Mouse (Mus musculus) spleen, postnatal 4 days (tissue): ENCODE measurements around the gene Hspa1l.
"Not testable (repeated sequence)": the region's sequence is repeated elsewhere in the genome, so short reads cannot be mapped to it uniquely, and the experiment has no call there.

Experiments
- DNase-seq, 2 experiments: peaks; one replicate each; pipeline ENCODE4 v3.0.0; 2022; ENCODE audit warnings: low spot score in 2 of 2

Hspa1l gene

GRCm38 (mm10) chr17:35003022-35003838 lies 30.7 kb downstream of the Hspa1l start:
- no peak for DNase-seq

DNA sequence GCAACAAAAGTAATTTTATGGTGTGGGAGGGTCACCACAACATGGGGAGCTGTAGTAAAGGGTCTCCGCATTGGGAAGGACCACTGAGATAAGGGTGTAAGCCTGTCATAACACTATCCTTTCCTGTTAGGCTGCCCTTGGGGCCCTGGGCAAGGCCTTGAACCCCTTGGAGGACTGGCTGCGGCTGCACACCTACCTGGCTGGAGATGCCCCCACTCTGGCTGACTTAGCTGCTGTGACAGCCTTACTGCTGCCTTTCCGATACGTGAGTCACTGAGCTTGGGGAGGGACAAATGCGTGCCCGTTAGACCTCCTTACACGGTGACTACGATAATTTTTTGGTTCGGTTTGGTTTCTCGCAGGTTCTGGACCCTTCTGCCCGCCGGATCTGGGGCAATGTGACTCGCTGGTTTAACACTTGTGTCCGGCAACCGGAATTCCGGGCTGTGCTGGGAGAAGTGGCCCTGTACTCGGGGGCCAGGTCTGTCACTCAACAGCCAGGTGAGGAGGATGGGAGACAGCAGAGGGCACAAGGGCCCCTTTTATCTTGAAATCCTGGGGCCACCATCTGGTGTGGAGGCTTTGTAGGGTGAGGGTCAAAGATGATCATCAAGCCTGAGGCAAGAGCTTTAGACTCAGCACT lies 31.7 kb downstream of the Hspa1l start:
- no peak for DNase-seq

DNA sequence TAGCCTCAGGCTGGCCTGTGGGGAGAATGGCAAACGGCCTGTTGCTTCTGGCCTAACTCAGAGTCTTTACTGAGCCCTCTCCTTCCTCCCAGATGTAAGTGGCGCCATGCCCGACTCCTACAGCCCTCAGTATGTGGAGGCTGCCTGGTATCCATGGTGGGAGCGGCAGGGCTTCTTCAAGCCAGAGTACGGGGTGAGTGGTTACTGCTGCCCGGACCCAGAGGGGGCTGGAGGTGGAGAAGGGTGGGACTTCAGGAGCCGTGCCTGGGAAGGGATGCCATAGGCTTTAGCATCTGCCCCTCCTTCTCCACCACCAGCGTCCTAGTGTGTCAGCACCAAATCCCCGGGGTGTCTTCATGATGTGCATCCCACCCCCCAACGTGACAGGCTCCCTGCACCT lies 32.7 kb downstream of the Hspa1l start:
- DNase-seq = peak; percentile 10 to 59

DNA sequence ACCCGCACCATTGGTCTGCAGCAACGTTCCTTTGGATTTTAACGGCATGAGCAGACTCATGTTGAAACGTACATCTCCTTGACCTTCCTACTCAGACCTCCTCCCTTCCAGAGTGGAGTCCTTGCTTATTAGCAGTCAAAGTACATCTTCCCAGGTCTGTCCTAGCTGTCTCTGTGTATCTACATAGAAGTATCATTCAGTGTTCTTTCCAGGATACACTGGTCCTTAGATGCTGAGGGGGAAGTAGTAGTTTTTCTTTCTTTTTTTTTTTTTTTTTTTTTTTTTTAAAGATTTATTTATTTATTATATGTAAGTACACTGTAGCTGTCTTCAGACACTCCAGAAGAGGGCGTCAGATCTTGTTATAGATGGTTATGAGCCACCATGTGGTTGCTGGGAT lies 33.4 kb downstream of the Hspa1l start:
- DNase-seq = not testable (repeated sequence)

- DNase-seq = no peak
Measured at GRCm38 (mm10) chr17:35007387-35007991, 35.0 kb downstream of the Hspa1l start.

DNA sequence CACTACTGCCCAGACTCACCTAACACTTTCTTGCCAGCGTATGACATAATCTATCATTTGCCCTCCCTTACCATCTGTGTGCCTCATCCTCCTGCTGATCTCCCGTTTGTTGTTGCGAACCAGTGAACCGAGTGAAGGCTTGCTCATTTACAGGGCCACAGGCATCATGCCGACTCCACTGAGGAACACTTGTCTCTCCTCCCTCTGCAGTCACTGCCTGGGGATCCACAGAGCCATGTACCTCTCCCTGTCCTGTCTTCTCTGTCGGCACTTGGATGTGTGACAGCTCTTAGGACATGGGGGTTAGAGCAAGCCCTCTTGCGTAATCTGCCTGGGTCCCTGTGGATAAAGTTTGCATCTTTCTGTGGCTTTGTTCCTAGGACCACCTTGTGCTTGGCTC lies 37.1 kb downstream of the Hspa1l start:
- DNase-seq = no peak

- peak in 1 of 2 experiments; percentile 59 for DNase-seq
Measured at GRCm38 (mm10) chr17:35011440-35011839, 38.9 kb downstream of the Hspa1l start.

DNA sequence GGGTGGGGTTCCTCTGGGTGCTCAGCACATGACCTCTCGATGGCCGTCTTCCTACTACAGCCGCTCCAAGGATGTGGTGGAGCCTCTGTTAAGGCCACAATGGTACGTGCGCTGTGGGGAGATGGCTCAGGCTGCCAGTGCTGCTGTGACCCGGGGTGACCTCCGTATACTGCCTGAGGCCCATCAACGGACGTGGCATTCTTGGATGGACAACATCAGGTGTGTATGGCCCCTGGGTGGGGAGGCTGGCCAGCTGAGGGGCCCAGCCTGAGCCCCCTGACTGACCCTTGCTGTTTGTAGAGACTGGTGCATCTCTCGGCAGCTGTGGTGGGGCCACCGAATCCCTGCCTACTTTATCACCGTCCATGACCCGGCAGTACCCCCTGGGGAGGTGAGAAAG lies 39.9 kb downstream of the Hspa1l start:
- no peak for DNase-seq

- DNase-seq = peak in 1 of 2 experiments; percentile 11
Measured at GRCm38 (mm10) chr17:35013221-35013620, 40.7 kb downstream of the Hspa1l start.

- DNase-seq = peak in 1 of 2 experiments; percentile 65
Measured at GRCm38 (mm10) chr17:35015296-35015695, 42.8 kb downstream of the Hspa1l start.

DNA sequence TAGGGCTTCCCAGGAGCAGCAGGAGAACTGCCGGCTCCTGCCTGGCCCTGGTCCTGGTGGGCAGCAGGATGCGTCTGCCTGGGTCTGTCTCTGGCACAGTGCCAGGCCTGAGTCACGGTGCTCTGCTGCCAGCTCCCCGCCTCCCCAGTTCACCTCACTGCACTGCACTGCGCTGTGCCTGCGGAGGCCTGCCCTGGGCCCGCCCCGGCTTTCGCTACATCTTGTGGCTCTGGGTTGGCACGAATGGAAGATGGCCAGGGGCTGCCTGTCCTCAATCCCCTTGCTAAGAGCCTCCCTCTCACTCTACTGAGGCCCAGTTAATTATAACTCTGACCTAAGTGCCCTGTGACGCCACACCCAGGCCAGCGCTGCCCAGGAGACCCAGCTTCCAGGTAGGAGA lies 43.9 kb downstream of the Hspa1l start, which contains the start of gene Vwa7:
Gene Vwa7, plus strand, starts transcription at position 204 of the 400 bp plus-strand sequence.
- DNase-seq = peak; percentile 38 to 69

- DNase-seq = peak; percentile 14 to 62
Measured at GRCm38 (mm10) chr17:35016791-35017705, 44.5 kb downstream of the Hspa1l start.

DNA sequence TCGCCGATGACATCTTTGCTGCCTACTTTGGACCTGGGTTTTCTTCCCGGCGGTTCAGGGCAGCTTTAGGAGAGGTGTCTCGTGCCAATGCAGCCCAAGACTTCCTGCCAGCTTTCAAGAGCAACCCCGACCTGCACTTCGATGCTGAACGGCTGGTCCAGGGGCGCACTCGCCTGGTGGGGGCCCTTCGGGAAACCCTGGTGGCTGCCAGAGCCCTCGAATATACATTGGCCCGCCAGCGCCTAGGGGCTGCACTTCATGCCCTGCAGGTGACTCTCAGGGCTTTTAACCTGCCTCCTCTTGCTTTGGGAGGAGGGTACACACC lies 45.2 kb downstream of the Hspa1l start:
- peak in 1 of 2 experiments; percentile 61 for DNase-seq

DNA sequence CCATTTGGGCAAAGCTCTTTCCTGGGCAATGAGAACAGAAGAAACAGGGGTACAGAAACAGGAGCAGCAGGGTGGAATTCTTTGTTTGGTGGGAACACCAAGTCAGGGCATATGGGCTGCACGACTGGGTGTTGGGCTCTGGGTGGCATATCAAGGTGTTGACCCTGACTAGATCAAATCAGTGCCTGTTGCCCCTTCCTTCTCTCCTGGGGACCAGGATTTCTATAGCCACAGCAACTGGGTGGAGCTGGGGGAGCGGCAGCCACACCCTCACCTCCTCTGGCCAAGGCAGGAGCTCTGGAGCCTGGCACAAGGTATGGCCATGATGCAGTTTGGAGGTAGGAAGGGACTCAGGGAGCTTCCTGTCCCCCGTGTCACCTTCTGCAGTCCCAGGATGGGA lies 45.7 kb downstream of the Hspa1l start:
- DNase-seq = peak in 1 of 2 experiments; percentile 57

DNA sequence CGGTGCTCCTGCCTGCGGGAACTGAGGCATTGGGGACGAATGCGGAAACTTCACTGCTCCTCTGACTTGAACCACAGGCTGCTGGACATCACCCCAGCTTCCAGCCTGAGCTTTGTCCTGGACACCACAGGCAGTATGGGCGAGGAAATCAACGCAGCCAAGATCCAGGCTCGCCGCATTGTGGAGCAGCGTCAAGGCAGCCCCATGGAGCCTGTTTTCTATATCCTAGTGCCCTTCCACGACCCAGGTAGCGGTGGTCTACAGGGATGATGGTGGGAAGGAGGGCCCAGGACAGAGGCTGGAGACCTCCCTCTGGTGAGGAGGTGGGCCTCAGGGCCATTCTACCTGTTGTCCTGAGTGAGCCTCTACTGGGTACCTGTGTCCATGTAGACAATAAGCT lies 47.4 kb downstream of the Hspa1l start:
- no peak for DNase-seq

DNA sequence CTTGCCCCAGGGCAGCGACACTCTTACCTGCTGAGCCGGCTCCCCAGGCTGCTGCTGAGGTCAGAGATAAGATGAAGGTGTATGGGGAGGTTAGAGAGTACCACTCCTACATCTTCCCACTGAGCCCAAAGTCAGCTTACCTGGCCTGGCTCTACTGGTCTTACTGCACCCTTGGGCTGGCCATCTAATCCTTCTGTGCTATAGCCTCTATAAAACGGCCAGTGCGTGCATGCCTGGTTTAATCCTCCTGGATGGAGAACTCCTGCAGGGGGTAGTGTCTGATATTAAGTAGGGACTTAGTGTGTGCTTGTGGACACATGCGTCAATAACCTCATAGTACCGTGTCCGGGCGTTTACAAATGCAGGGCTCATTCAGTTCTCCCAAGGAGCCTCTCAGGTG lies 48.0 kb downstream of the Hspa1l start:
- DNase-seq = no peak

GRCm38 (mm10) chr17:35021163-35021808 lies 48.8 kb downstream of the Hspa1l start:
- DNase-seq = peak; percentile 89 to 98

DNA sequence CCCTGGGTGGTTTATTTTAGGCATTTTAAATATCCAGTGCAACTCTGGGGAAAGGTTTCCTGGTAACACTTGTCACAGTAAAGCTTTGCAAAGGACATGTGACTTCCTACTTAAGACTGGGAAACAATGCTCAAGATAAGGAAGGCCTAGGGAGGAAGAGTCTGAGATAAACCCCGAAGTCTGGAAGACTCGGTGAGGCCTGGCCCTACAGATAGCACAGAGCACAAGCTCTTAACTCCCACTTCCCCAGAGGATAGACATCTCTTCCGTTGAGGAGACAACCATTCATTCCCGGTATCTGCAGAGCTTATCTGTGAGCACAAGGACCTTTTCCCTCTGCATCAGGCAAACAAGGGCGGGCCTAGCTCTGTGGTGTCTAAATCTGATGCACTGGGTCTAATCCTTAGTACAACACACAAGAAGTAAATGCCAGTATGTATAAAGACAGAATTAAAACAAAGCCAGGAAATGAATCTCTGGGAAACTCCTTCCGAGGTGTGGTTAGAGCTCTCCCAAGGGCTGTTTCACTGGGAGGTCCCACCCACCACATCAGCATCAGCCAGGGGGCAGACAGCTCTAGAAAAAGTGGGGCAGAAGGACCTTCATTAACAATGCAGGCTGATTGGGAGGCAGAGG lies 49.5 kb downstream of the Hspa1l start:
- no peak for DNase-seq

- DNase-seq = peak in 1 of 2 experiments; percentile 64
Measured at GRCm38 (mm10) chr17:35022541-35023060, 50.1 kb downstream of the Hspa1l start.

DNA sequence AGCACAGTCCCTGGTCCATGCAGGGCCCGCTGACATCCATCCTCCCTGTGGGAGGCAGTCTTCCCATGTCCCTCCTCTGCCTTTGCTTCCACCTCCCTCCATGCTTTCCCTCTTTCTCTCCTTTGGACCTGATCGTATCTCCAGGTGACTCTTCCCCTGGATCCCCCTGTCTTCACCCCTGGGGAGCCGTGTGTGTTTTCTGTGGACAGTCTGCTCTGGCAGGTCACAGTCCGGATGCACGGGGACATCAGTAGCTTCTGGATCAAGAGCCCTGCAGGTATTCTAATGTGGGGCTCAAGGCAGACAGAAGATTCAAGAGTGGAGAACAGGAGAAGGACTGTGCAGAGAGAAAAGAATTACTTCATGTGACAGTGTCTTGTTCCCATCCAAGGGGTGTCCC lies 50.7 kb downstream of the Hspa1l start:
- DNase-seq = peak in 1 of 2 experiments; percentile 60
